Mouse (Mus musculus): ENCODE measurements around the gene Dhx32. TPM values are rescaled to one million over a fixed set of nuclear protein-coding genes. Genes with fewer than 3 reads are reported as not detected.
"Not testable (repeated sequence)": the region's sequence is repeated elsewhere in the genome, so short reads cannot be mapped to it uniquely, and the experiment has no call there.

Gene Dhx32
- total RNA-seq, 1 experiment = 42.3 TPM

DNA sequence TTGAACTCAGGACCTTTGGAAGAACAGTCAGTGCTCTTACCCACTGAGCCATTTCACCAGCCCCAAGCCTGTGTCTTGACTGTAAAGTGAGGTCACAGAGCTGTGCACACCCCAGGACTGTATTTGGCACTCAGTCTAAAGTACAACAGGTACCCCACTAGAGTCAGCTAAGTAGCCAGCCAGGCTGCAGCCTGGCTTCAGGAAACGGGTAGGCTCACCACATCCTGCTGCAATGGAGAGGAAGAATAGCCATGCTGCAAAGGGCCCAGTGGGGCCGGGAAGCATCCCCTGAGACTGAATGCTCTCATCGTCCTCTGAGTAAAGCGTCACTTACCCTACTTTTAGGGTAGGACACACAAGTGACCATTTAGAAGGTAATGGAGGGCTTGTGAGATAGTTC is 82.6 kb downstream of the Dhx32 start:
- Histone ChIP-seq H3K9ac (ENCODE audit: insufficient read depth, low read depth, low read length, poor library complexity, severe bottlenecking) (no peak overlapping the region), H3K9me3 (ENCODE audit: control insufficient read depth, insufficient read depth, low read depth, low read length) (no peaks in the 10 kb centered on the region), H3K4me3 (ENCODE audit: insufficient read depth in 1 of 2, low read depth in 1 of 2, low read length in 2 of 2, poor library complexity in 1 of 2, severe bottlenecking in 1 of 2) (no peak overlapping the region), H3K4me1 (ENCODE audit: control insufficient read depth in 2 of 2, insufficient read depth in 2 of 2, low read length in 2 of 2, poor library complexity in 1 of 2) (peaks cover 0 to 2% of the 10 kb centered on the region in 2 experiments; a peak in 1 of 4 replicates), H3K36me3 (ENCODE audit: control insufficient read depth, insufficient read depth, low read length, poor library complexity, severe bottlenecking) (no peaks in the 10 kb centered on the region), H3K27ac (ENCODE audit: insufficient read depth, low read depth, low read length, poor library complexity, severe bottlenecking) (no peak overlapping the region)
- TF ChIP-seq ZNF384 (IDR thresholded peaks at IDR 0.05; ENCODE audit: low read depth, low read length) (no peak), CHD2 (IDR thresholded peaks at IDR 0.05; ENCODE audit: low read depth, low read length) (no peak), ZC3H11A (IDR thresholded peaks at IDR 0.05; ENCODE audit: borderline replicate concordance, low read depth, low read length) (no peak), MAFK (IDR thresholded peaks at IDR 0.05; ENCODE audit: insufficient read depth, low read depth, low read length) (no peak), HCFC1 (IDR thresholded peaks at IDR 0.05; ENCODE audit: borderline replicate concordance, insufficient read depth, low read length) (no peak)
- DNase-seq (ENCODE audit: low read depth, low spot score) = no peak
- in situ Hi-C loops (cut with MboI; ENCODE audit: low sequenced_read_pairs in 2 of 2, unreplicated experiment in 2 of 2) = no loop called here

DNA sequence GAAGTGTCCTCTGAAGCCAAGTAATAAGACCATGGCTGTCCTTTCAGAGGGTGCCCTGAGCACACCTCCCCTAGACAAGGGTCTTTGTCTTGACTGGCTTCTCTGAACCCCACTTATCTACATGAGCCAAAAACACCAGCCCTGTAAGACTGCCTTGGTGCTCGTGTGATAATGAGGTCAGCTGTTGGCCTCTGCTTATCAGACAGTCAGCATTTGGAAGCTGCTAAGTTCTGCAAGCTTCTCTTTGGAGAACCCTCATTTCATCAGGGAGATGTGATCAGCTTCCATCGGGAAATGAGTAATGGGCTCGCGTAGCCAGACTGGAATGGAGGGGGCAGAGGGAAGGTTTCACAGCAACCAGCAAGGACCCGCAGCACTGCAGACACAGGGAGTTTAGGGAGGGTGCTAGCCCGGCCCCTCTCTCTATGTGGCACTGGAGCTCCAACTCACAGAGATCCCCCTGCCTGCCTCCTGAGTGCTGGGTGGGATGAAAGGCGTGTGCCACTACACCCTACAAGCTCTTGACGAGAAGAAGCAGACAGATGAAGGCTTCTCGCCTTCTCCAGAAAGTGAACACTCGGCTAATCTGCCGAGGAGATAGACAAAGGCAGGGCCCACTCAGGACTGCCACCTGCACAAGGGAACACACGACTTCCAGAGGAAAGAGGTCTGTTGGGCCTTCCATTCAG is 84.4 kb downstream of the Dhx32 start:
- TF ChIP-seq ZC3H11A (IDR thresholded peaks at IDR 0.05; ENCODE audit: borderline replicate concordance, low read depth, low read length) (no peak), ZNF384 (IDR thresholded peaks at IDR 0.05; ENCODE audit: low read depth, low read length) (no peak), MAFK (IDR thresholded peaks at IDR 0.05; ENCODE audit: insufficient read depth, low read depth, low read length) (no peak), CHD2 (IDR thresholded peaks at IDR 0.05; ENCODE audit: low read depth, low read length) (no peak), HCFC1 (IDR thresholded peaks at IDR 0.05; ENCODE audit: borderline replicate concordance, insufficient read depth, low read length) (no peak)
- no peak for DNase-seq (ENCODE audit: low read depth, low spot score)
- Histone ChIP-seq H3K4me3 (ENCODE audit: insufficient read depth in 1 of 2, low read depth in 1 of 2, low read length in 2 of 2, poor library complexity in 1 of 2, severe bottlenecking in 1 of 2) (no peak overlapping the region), H3K36me3 (ENCODE audit: control insufficient read depth, insufficient read depth, low read length, poor library complexity, severe bottlenecking) (no peaks in the 10 kb centered on the region), H3K9me3 (ENCODE audit: control insufficient read depth, insufficient read depth, low read depth, low read length) (no peaks in the 10 kb centered on the region), H3K4me1 (ENCODE audit: control insufficient read depth in 2 of 2, insufficient read depth in 2 of 2, low read length in 2 of 2, poor library complexity in 1 of 2) (no peaks in the 10 kb centered on the region; a peak in 1 of 4 replicates), H3K9ac (ENCODE audit: insufficient read depth, low read depth, low read length, poor library complexity, severe bottlenecking) (no peak overlapping the region), H3K27ac (ENCODE audit: insufficient read depth, low read depth, low read length, poor library complexity, severe bottlenecking) (no peak overlapping the region)
- in situ Hi-C loops (cut with MboI; ENCODE audit: low sequenced_read_pairs in 2 of 2, unreplicated experiment in 2 of 2) = no loop called here

DNA sequence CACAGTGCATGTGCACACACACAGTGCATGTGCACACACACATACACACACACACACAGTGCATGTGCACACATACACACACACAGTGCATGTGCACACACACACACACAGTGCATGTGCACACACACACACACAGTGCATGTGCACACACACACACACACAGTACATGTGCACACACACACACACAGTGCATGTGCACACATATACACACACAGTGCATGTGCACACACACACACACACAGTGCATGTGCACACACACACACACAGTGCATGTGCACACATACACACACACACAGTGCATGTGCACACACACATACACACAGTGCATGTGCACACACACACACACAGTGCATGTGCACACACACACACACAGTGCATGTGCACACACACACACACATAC is 96.9 kb downstream of the Dhx32 start:
- H3K4me3 ChIP-seq (ENCODE audit: insufficient read depth in 1 of 2, low read depth in 1 of 2, low read length in 2 of 2, poor library complexity in 1 of 2, severe bottlenecking in 1 of 2); DNase-seq (ENCODE audit: low read depth, low spot score); H3K36me3 ChIP-seq (ENCODE audit: control insufficient read depth, insufficient read depth, low read length, poor library complexity, severe bottlenecking); H3K9ac ChIP-seq (ENCODE audit: insufficient read depth, low read depth, low read length, poor library complexity, severe bottlenecking); H3K27ac ChIP-seq (ENCODE audit: insufficient read depth, low read depth, low read length, poor library complexity, severe bottlenecking); H3K4me1 ChIP-seq (ENCODE audit: control insufficient read depth in 2 of 2, insufficient read depth in 2 of 2, low read length in 2 of 2, poor library complexity in 1 of 2); in situ Hi-C loops (cut with MboI; ENCODE audit: low sequenced_read_pairs in 2 of 2, unreplicated experiment in 2 of 2); H3K9me3 ChIP-seq (ENCODE audit: control insufficient read depth, insufficient read depth, low read depth, low read length): not testable (repeated sequence)

DNA sequence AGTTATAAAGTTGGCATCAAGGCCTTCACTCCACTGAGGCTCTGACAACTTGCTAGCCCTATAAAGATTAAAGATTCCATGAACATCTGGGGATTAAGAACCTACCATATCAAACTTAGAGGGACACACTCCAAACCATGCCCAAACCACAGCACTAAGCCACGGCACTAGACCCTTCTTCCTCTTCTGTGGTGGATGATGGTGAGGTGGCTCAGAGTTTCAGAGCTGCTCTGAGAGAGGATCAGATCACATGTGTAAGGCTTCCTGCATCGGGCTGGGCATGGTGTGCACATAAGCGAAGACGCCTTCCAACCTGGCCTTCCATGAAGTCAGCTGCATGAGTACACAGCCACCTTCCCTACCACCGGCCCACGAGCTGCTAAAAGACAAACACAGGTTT is 97.8 kb downstream of the Dhx32 start:
- in situ Hi-C loops (cut with MboI; ENCODE audit: low sequenced_read_pairs in 2 of 2, unreplicated experiment in 2 of 2) = no loop called here

DNA sequence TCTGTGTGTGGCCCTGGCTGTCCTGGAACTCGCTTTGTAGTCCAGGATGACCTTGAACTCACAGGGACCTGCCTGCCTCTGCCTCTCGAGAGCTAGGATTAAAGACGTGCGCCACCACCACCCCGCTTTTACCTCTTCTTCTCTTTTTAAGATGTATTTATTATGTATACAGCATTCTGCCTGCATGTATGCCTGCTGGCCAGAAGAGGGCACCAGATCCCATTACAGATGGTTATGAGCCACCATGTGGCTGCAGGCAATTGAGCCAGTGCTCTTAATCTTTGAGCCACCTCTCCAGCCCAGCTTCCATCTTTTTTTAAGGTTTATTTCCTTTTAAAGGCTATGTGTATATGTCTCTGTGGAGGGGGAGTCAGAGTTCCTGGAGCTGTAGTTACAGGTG is 98.4 kb downstream of the Dhx32 start:
- in situ Hi-C loops (cut with MboI; ENCODE audit: low sequenced_read_pairs in 2 of 2, unreplicated experiment in 2 of 2) = no loop called here
- Histone ChIP-seq H3K9me3 (ENCODE audit: control insufficient read depth, insufficient read depth, low read depth, low read length) (no peaks in the 10 kb centered on the region), H3K36me3 (ENCODE audit: control insufficient read depth, insufficient read depth, low read length, poor library complexity, severe bottlenecking) (no peaks in the 10 kb centered on the region), H3K27ac (ENCODE audit: insufficient read depth, low read depth, low read length, poor library complexity, severe bottlenecking) (no peak overlapping the region), H3K9ac (ENCODE audit: insufficient read depth, low read depth, low read length, poor library complexity, severe bottlenecking) (no peak overlapping the region), H3K4me3 (ENCODE audit: insufficient read depth in 1 of 2, low read depth in 1 of 2, low read length in 2 of 2, poor library complexity in 1 of 2, severe bottlenecking in 1 of 2) (no peak overlapping the region), H3K4me1 (ENCODE audit: control insufficient read depth in 2 of 2, insufficient read depth in 2 of 2, low read length in 2 of 2, poor library complexity in 1 of 2) (no peaks in the 10 kb centered on the region)
- DNase-seq (ENCODE audit: low read depth, low spot score) = no peak
- TF ChIP-seq ZNF384 (IDR thresholded peaks at IDR 0.05; ENCODE audit: low read depth, low read length) = no peak
- TF ChIP-seq CHD2 (IDR thresholded peaks at IDR 0.05; ENCODE audit: low read depth, low read length) = no peak
- no peak for TF ChIP-seq MAFK (IDR thresholded peaks at IDR 0.05; ENCODE audit: insufficient read depth, low read depth, low read length)
- 0 out of 2 replicates have a peak, but pooled peaks have one; percentile 15 for TF ChIP-seq ZC3H11A (IDR thresholded peaks at IDR 0.05; ENCODE audit: borderline replicate concordance, low read depth, low read length)

More for the DNA sequence above, 97.8 kb downstream of the Dhx32 start:
- H3K9me3 ChIP-seq (ENCODE audit: control insufficient read depth, insufficient read depth, low read depth, low read length) = no peaks in the 10 kb centered on the region
- no peak for DNase-seq (ENCODE audit: low read depth, low spot score)
- no peaks in the 10 kb centered on the region for H3K4me1 ChIP-seq (ENCODE audit: control insufficient read depth in 2 of 2, insufficient read depth in 2 of 2, low read length in 2 of 2, poor library complexity in 1 of 2)
- no peak overlapping the region for H3K9ac ChIP-seq (ENCODE audit: insufficient read depth, low read depth, low read length, poor library complexity, severe bottlenecking)
- no peaks in the 10 kb centered on the region for H3K36me3 ChIP-seq (ENCODE audit: control insufficient read depth, insufficient read depth, low read length, poor library complexity, severe bottlenecking)
- H3K4me3 ChIP-seq (ENCODE audit: insufficient read depth in 1 of 2, low read depth in 1 of 2, low read length in 2 of 2, poor library complexity in 1 of 2, severe bottlenecking in 1 of 2) = no peak overlapping the region
- no peak for TF ChIP-seq MAFK (IDR thresholded peaks at IDR 0.05; ENCODE audit: insufficient read depth, low read depth, low read length)
- TF ChIP-seq CHD2 (IDR thresholded peaks at IDR 0.05; ENCODE audit: low read depth, low read length) = no peak
- TF ChIP-seq ZC3H11A (IDR thresholded peaks at IDR 0.05; ENCODE audit: borderline replicate concordance, low read depth, low read length) = no peak
- TF ChIP-seq HCFC1 (IDR thresholded peaks at IDR 0.05; ENCODE audit: borderline replicate concordance, insufficient read depth, low read length) = no peak
- TF ChIP-seq ZNF384 (IDR thresholded peaks at IDR 0.05; ENCODE audit: low read depth, low read length) = no peak
- H3K27ac ChIP-seq (ENCODE audit: insufficient read depth, low read depth, low read length, poor library complexity, severe bottlenecking) = no peak overlapping the region
